Mouse (Mus musculus) CH12.LX (cell line): Measurements from ENCODE around the gene Gatad2a. TPM values are rescaled to one million over a fixed set of nuclear protein-coding genes. Genes with fewer than 3 reads are reported as not detected.
"Not testable (repeated sequence)": the region's sequence is repeated elsewhere in the genome, so short reads cannot be mapped to it uniquely, and the experiment has no call there.

Source experiments
- DNase-seq: peaks from one replicate; pipeline ENCODE4 v3.0.0-alpha.2; 2013; ENCODE audit errors: extremely low read depth
- H3K27ac ChIP-seq: 2 replicates; pipeline ENCODE4 v1.5.1; 2012; ENCODE audit warnings: low read depth, mild to moderate bottlenecking, control low read depth, moderate library complexity; ENCODE audit not compliant: insufficient read depth
- H3K27me3 ChIP-seq: replicated peaks from 2 replicates; pipeline ENCODE3; 2012; ENCODE audit warnings: inconsistent platforms
- H3K36me3 ChIP-seq, 2 experiments: replicated peaks in 1 of 2; 2 replicates each; pipeline versions ENCODE3 to v1.6.1; 2012; ENCODE audit warnings: inconsistent platforms in 1 of 2, low read length in 1 of 2, mild to moderate bottlenecking in 1 of 2, mixed read lengths in 1 of 2, moderate library complexity in 1 of 2; ENCODE audit not compliant: control insufficient read depth in 1 of 2, insufficient read depth in 1 of 2
- H3K4me1 ChIP-seq, 2 experiments: 2 replicates each; pipeline ENCODE4 v1.6.1; 2012; ENCODE audit warnings: inconsistent platforms in 1 of 2, moderate library complexity in 1 of 2; ENCODE audit not compliant: insufficient read depth in 2 of 2, control insufficient read depth in 1 of 2
- H3K4me2 ChIP-seq: 2 replicates; pipeline ENCODE4 v1.6.1; 2012; ENCODE audit warnings: low read depth, mild to moderate bottlenecking, control low read depth; ENCODE audit not compliant: poor library complexity, insufficient read depth, severe bottlenecking
- H3K4me3 ChIP-seq, 3 experiments: fragments of 150-350 bp in 1 of 3; sonication (generic) in 1 of 3; replicated peaks in 1 of 3; 2 replicates each; pipeline versions ENCODE3 to v1.5.1; 2011 to 2012; ENCODE audit warnings: low read depth in 2 of 3, low read length in 2 of 3, mild to moderate bottlenecking in 2 of 3, moderate library complexity in 2 of 3, control low read depth in 1 of 3, improper control_type of control experiment in 1 of 3, inconsistent platforms in 1 of 3, mixed read lengths in 1 of 3; ENCODE audit not compliant: poor library complexity in 1 of 3
- H3K79me2 ChIP-seq: replicated peaks from 2 replicates; pipeline ENCODE4 v1.6.1; 2012; ENCODE audit warnings: mild to moderate bottlenecking, moderate library complexity; ENCODE audit not compliant: control insufficient read depth, poor library complexity, insufficient read depth, severe bottlenecking; ENCODE audit errors: extremely low read depth
- H3K9ac ChIP-seq: 2 replicates; pipeline ENCODE4 v1.6.1; 2012; ENCODE audit warnings: low read depth, mild to moderate bottlenecking, control low read depth, moderate library complexity; ENCODE audit not compliant: insufficient read depth
- H3K9me3 ChIP-seq: replicated peaks from 2 replicates; pipeline ENCODE3; 2012; ENCODE audit warnings: low read length, inconsistent platforms, mixed read lengths
- BHLHE40 ChIP-seq: IDR thresholded peaks from 2 replicates; pipeline ENCODE4 v1.6.1; 2011; ENCODE audit warnings: mild to moderate bottlenecking, low read depth, low read length, improper control_type of control experiment
- CHD2 ChIP-seq: IDR thresholded peaks from 2 replicates; pipeline ENCODE4 v1.6.1; 2011; ENCODE audit warnings: low read length, improper control_type of control experiment
- CTCF ChIP-seq, 2 experiments: IDR thresholded peaks in 1 of 2; conservative IDR thresholded peaks in 1 of 2; 2 replicates each; pipeline ENCODE4 v1.5.1; 2011 to 2012; ENCODE audit warnings: low read depth in 2 of 2, low read length in 2 of 2, improper control_type of control experiment in 1 of 2, inconsistent platforms in 1 of 2, mild to moderate bottlenecking in 1 of 2, moderate library complexity in 1 of 2
- E2F4 ChIP-seq: IDR thresholded peaks from 2 replicates; pipeline ENCODE4 v1.6.1; 2011; ENCODE audit warnings: low read depth, low read length, improper control_type of control experiment; ENCODE audit not compliant: insufficient replicate concordance
- IRF4 ChIP-seq: IDR thresholded peaks from 2 replicates; pipeline ENCODE4 v1.6.1; 2014; ENCODE audit warnings: low read depth, mild to moderate bottlenecking, inconsistent platforms, low read length, improper control_type of control experiment
- JUND ChIP-seq: conservative IDR thresholded peaks from 2 replicates; pipeline ENCODE4 v1.6.1; 2011; ENCODE audit warnings: low read depth, low read length, improper control_type of control experiment
- KAT2A ChIP-seq: IDR thresholded peaks from 2 replicates; pipeline ENCODE4 v1.6.1; 2012; ENCODE audit warnings: low read length, improper control_type of control experiment, inconsistent platforms; ENCODE audit not compliant: insufficient replicate concordance
- MAZ ChIP-seq: IDR thresholded peaks from 2 replicates; pipeline ENCODE4 v1.6.1; 2012; ENCODE audit warnings: low read depth, mild to moderate bottlenecking, inconsistent platforms, low read length, improper control_type of control experiment, moderate library complexity
- MYC ChIP-seq: IDR thresholded peaks from 2 replicates; pipeline ENCODE4 v1.6.1; 2011; ENCODE audit warnings: low read depth, mild to moderate bottlenecking, improper control_type of control experiment, low read length
- NELFE ChIP-seq: IDR thresholded peaks from 2 replicates; pipeline ENCODE4 v1.6.1; 2011; ENCODE audit warnings: low read depth, low read length, improper control_type of control experiment
- PAX5 ChIP-seq: IDR thresholded peaks from 2 replicates; pipeline ENCODE4 v1.6.1; 2012; ENCODE audit warnings: low read length, inconsistent platforms, mixed read lengths
- UBTF ChIP-seq: IDR thresholded peaks from 2 replicates; pipeline ENCODE4 v1.6.1; 2012; ENCODE audit warnings: low read depth, mild to moderate bottlenecking, inconsistent platforms, low read length, improper control_type of control experiment, moderate library complexity
- USF2 ChIP-seq: conservative IDR thresholded peaks from 2 replicates; pipeline ENCODE4 v1.6.1; 2011; ENCODE audit warnings: low read depth, low read length, improper control_type of control experiment
- ZKSCAN1 ChIP-seq: IDR thresholded peaks from 2 replicates; pipeline ENCODE4 v1.6.1; 2012; ENCODE audit warnings: low read depth, inconsistent platforms, low read length, improper control_type of control experiment, borderline replicate concordance
- ZNF384 ChIP-seq: IDR thresholded peaks from 2 replicates; pipeline ENCODE4 v1.6.1; 2012; ENCODE audit warnings: low read depth, low read length, improper control_type of control experiment, inconsistent platforms
- dilution Hi-C: fragments of 300-500 bp; cut with MboI; formaldehyde crosslinking; loops from 2 replicates; pipeline ENCODE4 v1.14.3; 2020; ENCODE audit warnings: low sequenced_read_pairs; ENCODE audit not compliant: extremely low pct_unique_long_range_greater_than_20kb, extremely low pct_ligation_motif_present
- in situ Hi-C: fragments of 300-500 bp; cut with MboI; formaldehyde crosslinking; loops from 3 replicates; pipeline ENCODE4 v1.14.3; 2019; ENCODE audit warnings: low sequenced_read_pairs, low pct_ligation_motif_present, low pct_unique_long_range_greater_than_20kb, mixed read lengths
- polyA plus RNA-seq: library from polyadenylated mRNA; unstranded; fragments of >175 nt; gene quantifications from 2 replicates; pipeline ENCODE4 v1.2.1, GENCODE M21; 2012; ENCODE audit warnings: low read depth; ENCODE audit not compliant: insufficient read length
- total RNA-seq, 2 experiments: library from RNA; depleted of rRNA; stranded (reverse); fragments of 300-350 nt in 1 of 2; fragments of >200 nt in 1 of 2; gene quantifications; 2 replicates each; pipeline ENCODE4 v1.2.3; 2012 to 2014

The Gatad2a gene
- total and polyA plus RNA-seq, 3 experiments, result 35.7 to 95.1 (median 70.8) TPM

DNA sequence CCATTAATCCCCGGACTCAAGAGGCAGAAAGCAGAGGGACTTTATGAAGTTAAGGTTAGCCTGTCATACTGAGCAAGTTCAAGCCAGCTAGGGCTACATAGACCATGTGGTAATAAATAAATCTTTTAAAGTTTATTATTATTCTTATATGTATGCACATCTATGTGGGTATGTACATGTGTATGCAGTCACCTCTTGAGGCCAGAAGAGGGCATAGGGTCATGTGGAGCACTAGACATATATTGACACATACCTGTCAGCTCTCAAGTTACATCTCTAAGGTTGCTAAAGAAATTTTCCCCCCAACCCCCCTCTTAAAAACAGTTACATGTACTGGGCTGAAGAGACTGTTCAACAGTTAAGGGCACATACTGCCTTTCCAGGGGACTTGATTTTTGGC is 16.6 kb upstream of the Gatad2a start:
- no peaks in the 10 kb centered on the region for H3K27me3 ChIP-seq
- in situ Hi-C loops, result no loop called here
- H3K9ac ChIP-seq, result no peak overlapping the region
- H3K4me1 ChIP-seq, result peaks cover 0 to 6% of the 10 kb centered on the region in 2 experiments; a peak in 2 of 4 replicates
- H3K4me2 ChIP-seq, result no peak overlapping the region
- no peak for TF ChIP-seq JUND
- TF ChIP-seq CTCF (conservative IDR thresholded peaks at IDR 0.05 in 1 of 2, IDR thresholded peaks at IDR 0.05 in 1 of 2; ENCODE audit: low read depth in 2 of 2, low read length in 2 of 2), result peak in 1 of 2 experiments; percentile 26; a peak in 2 of 4 replicates
- no peak for TF ChIP-seq UBTF
- no peak for TF ChIP-seq IRF4
- TF ChIP-seq E2F4, result no peak
- no peak for TF ChIP-seq MYC
- no peak for TF ChIP-seq ZNF384
- no peak for DNase-seq
- H3K9me3 ChIP-seq, result no peaks in the 10 kb centered on the region
- H3K4me3 ChIP-seq, result no peak overlapping the region
- H3K36me3 ChIP-seq, result peaks cover 12 to 39% of the 10 kb centered on the region in 2 experiments
- H3K79me2 ChIP-seq, result no peaks in the 10 kb centered on the region
- dilution Hi-C loops, result no loop called here
- H3K27ac ChIP-seq, result no peak overlapping the region

DNA sequence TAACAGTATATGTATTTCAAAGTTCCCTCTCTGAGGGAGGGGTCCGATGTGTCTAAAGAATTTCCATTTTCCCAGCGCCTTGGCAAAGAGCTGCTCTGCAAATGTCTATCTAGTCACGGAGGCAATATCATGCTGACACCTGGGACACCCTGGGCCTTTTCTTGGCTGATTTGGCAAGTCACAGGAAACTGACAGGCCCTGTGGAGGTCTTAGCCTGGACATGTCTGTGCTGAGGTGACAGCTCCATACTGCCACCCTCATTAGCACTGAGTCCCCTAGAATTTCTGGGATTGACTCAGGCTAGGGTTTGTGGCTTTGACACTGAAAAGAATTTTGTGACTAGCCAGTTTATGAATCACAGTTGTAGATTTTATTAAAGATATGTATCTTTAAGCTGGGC is 16.2 kb upstream of the Gatad2a start:
- DNase-seq, result no peak
- H3K4me2 ChIP-seq, result no peak overlapping the region
- TF ChIP-seq BHLHE40 (no peak), CHD2 (no peak), KAT2A (no peak), NELFE (no peak), MAZ (no peak), USF2 (no peak), PAX5 (no peak), ZKSCAN1 (no peak)
- TF ChIP-seq, all 38 proteins: peak for 0
- H3K27me3 ChIP-seq, result no peaks in the 10 kb centered on the region
- H3K27ac ChIP-seq, result no peak overlapping the region
- H3K9ac ChIP-seq, result no peak overlapping the region
- dilution Hi-C loops, result no loop called here
- peaks cover 0 to 6% of the 10 kb centered on the region in 2 experiments; a peak in 2 of 4 replicates for H3K4me1 ChIP-seq
- in situ Hi-C loops, result no loop called here
- peaks cover 9 to 35% of the 10 kb centered on the region in 2 experiments for H3K36me3 ChIP-seq
- H3K79me2 ChIP-seq, result no peaks in the 10 kb centered on the region
- no peak overlapping the region for H3K4me3 ChIP-seq
- no peaks in the 10 kb centered on the region for H3K9me3 ChIP-seq

DNA sequence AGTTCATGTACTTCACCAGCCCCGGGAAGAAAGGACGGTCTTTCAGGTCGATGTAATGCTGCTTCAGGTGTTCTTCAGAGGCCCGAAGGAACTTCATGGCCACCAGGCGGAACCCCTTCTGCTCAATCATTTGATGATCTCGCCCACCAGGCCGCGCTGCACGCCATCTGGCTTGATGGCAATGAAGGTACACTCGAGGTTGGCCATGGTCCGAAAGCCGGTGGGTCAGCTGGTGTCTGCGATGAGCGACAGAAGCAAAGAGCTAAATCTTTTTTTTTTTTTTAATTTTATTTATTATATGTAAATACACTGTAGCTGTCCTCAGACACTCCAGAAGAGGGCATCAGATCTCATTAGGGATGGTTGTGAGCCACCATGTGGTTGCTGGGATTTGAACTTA is 14.6 kb upstream of the Gatad2a start:
- DNase-seq, dilution Hi-C loops, H3K27me3 ChIP-seq, H3K4me3 ChIP-seq, H3K9ac ChIP-seq, H3K79me2 ChIP-seq, H3K9me3 ChIP-seq, H3K4me2 ChIP-seq, H3K4me1 ChIP-seq, H3K27ac ChIP-seq, in situ Hi-C loops: not testable (repeated sequence)
- H3K36me3 ChIP-seq, result peaks cover 0 to 22% of the 10 kb centered on the region in 2 experiments
